Mouse (Mus musculus): Measurements from ENCODE around the gene Vrtn.

DNA sequence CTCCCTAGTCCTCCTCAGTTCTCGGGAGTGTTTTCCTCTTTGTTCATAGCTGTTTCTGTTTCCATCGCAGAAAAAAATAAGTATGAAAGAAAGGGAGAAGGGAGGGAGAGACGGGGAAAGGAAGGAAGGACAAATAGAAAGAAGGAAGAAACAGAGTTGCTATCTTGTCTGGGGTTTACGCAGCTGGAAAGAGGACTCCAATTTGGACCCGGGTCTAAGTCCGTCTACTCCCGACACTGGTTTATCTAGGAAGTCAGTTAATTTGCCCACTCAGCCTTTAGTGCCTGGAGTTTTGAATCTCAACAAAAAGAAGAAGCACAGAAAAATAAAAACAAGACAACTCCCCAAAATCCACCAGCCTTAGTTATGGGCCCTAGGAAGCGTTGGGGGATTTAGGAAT, 16.2 kb upstream of the Vrtn start:
- TF ChIP-seq CTCF (IDR thresholded peaks at IDR 0.05) (no peak), EP300 (IDR thresholded peaks at IDR 0.05) (no peak)

Measured in lung, postnatal 0 days (tissue).